Mouse (Mus musculus) ES-Bruce4 (cell line): Measurements from ENCODE around the gene Jtb. TPM values are rescaled to one million over a fixed set of nuclear protein-coding genes. Genes with fewer than 3 reads are reported as not detected.

Source experiments
- H3K27ac ChIP-seq: 2 replicates; pipeline ENCODE4 v1.5.1; 2012; ENCODE audit warnings: low read length, inconsistent platforms; ENCODE audit not compliant: insufficient read depth
- H3K27me3 ChIP-seq: 2 replicates; pipeline ENCODE4 v1.6.1; 2012; ENCODE audit warnings: mild to moderate bottlenecking, low read length, inconsistent platforms; ENCODE audit not compliant: control insufficient read depth, poor library complexity, insufficient read depth, severe bottlenecking
- H3K36me3 ChIP-seq: 2 replicates; pipeline ENCODE4 v1.6.1; 2012; ENCODE audit warnings: inconsistent platforms, mild to moderate bottlenecking, low read length, moderate library complexity; ENCODE audit not compliant: control insufficient read depth, poor library complexity, insufficient read depth, severe bottlenecking
- H3K4me1 ChIP-seq: one replicate; pipeline ENCODE4 v1.8.1; 2011; ENCODE audit warnings: low read length; ENCODE audit not compliant: control insufficient read depth, insufficient read depth
- H3K4me3 ChIP-seq: 2 replicates; pipeline ENCODE4 v1.5.1; 2011; ENCODE audit warnings: low read depth, mild to moderate bottlenecking, low read length
- H3K9ac ChIP-seq: 2 replicates; pipeline ENCODE4 v1.6.1; 2012; ENCODE audit warnings: low read depth, mild to moderate bottlenecking, inconsistent platforms; ENCODE audit not compliant: poor library complexity, severe bottlenecking
- H3K9me3 ChIP-seq: replicated peaks from 2 replicates; pipeline ENCODE4 v1.6.1; 2012; ENCODE audit warnings: mild to moderate bottlenecking, low read length, inconsistent platforms; ENCODE audit not compliant: control insufficient read depth, poor library complexity, insufficient read depth, severe bottlenecking
- CTCF ChIP-seq: IDR thresholded peaks from one replicate; pipeline ENCODE4 v1.8.1; 2011; ENCODE audit warnings: low read depth, low read length
- EP300 ChIP-seq: IDR thresholded peaks from 2 replicates; pipeline ENCODE4 v1.6.1; 2011; ENCODE audit warnings: low read depth, low read length; ENCODE audit not compliant: insufficient read depth
- POLR2A ChIP-seq: IDR thresholded peaks from one replicate; pipeline ENCODE4 v1.8.1; 2011; ENCODE audit warnings: low read length; ENCODE audit not compliant: insufficient read depth
- polyA plus RNA-seq: library from polyadenylated mRNA; stranded (reverse); fragments of >200 nt; gene quantifications from 2 replicates; pipeline ENCODE4 v1.2.4, GENCODE M21; 2011; ENCODE audit warnings: low read depth; ENCODE audit not compliant: missing spikeins, insufficient read depth, insufficient read length

The Jtb gene
- 23.7 and 24.5 TPM in 2 replicates for polyA plus RNA-seq

- TF ChIP-seq CTCF (no peak), POLR2A (peak; percentile 71), EP300 (0 out of 2 replicates have a peak, but pooled peaks have one; percentile 39)
- H3K4me3 ChIP-seq, result peak within 1 kb of the TSS; percentile 97
- peak within 1 kb of the TSS; percentile 78 for H3K9ac ChIP-seq
- H3K4me1 ChIP-seq, result no peaks in the 10 kb centered on the region
- H3K27me3 ChIP-seq, result no peaks in the 10 kb centered on the region
- H3K27ac ChIP-seq, result peak within 1 kb of the TSS; percentile 64
- no peaks in the 10 kb centered on the region for H3K9me3 ChIP-seq
- peaks cover 20% of the 10 kb centered on the region for H3K36me3 ChIP-seq
Measured at GRCm38 (mm10) chr3:90231507-90232333, at the start of gene Jtb. Gene Jtb, plus strand, starts transcription at chr3:90231597.

- TF ChIP-seq EP300, result no peak
- TF ChIP-seq CTCF, result no peak
- no peak for TF ChIP-seq POLR2A
- Histone ChIP-seq H3K4me1 (no peaks in the 10 kb centered on the region), H3K9me3 (no peaks in the 10 kb centered on the region), H3K36me3 (no peaks in the 10 kb centered on the region), H3K27ac (no peak overlapping the region), H3K4me3 (no peak overlapping the region), H3K9ac (no peak overlapping the region), H3K27me3 (no peaks in the 10 kb centered on the region)
Measured at GRCm38 (mm10) chr3:90183581-90183980, 47.8 kb upstream of the Jtb start.

- Histone ChIP-seq H3K4me1 (no peaks in the 10 kb centered on the region), H3K27ac (no peak overlapping the region), H3K36me3 (no peaks in the 10 kb centered on the region), H3K4me3 (no peak overlapping the region), H3K9ac (no peak overlapping the region), H3K9me3 (no peaks in the 10 kb centered on the region), H3K27me3 (no peaks in the 10 kb centered on the region)
- no peak for TF ChIP-seq EP300
- no peak for TF ChIP-seq POLR2A
- no peak for TF ChIP-seq CTCF
Measured at GRCm38 (mm10) chr3:90190859-90191510, 40.4 kb upstream of the Jtb start.

- no peak overlapping the region for H3K4me3 ChIP-seq
- no peaks in the 10 kb centered on the region for H3K9me3 ChIP-seq
- no peak overlapping the region for H3K27ac ChIP-seq
- H3K4me1 ChIP-seq, result no peaks in the 10 kb centered on the region
- H3K36me3 ChIP-seq, result no peaks in the 10 kb centered on the region
- H3K9ac ChIP-seq, result no peak overlapping the region
- TF ChIP-seq EP300 (no peak), CTCF (no peak), POLR2A (no peak)
- no peaks in the 10 kb centered on the region for H3K27me3 ChIP-seq
Measured at GRCm38 (mm10) chr3:90194759-90195158, 36.6 kb upstream of the Jtb start.

GRCm38 (mm10) chr3:90195644-90196043 lies 35.8 kb upstream of the Jtb start:
- Histone ChIP-seq H3K4me1 (no peaks in the 10 kb centered on the region), H3K9ac (no peak overlapping the region), H3K27me3 (no peaks in the 10 kb centered on the region), H3K27ac (no peak overlapping the region), H3K36me3 (no peaks in the 10 kb centered on the region), H3K4me3 (no peak overlapping the region), H3K9me3 (no peaks in the 10 kb centered on the region)
- no peak for TF ChIP-seq EP300
- no peak for TF ChIP-seq POLR2A
- TF ChIP-seq CTCF, result no peak

- no peak overlapping the region for H3K27ac ChIP-seq
- no peaks in the 10 kb centered on the region for H3K36me3 ChIP-seq
- H3K27me3 ChIP-seq, result no peaks in the 10 kb centered on the region
- H3K4me3 ChIP-seq, result no peak overlapping the region
- no peak overlapping the region for H3K9ac ChIP-seq
- H3K4me1 ChIP-seq, result no peaks in the 10 kb centered on the region
- TF ChIP-seq CTCF (no peak), EP300 (no peak), POLR2A (no peak)
- H3K9me3 ChIP-seq, result no peaks in the 10 kb centered on the region
Measured at GRCm38 (mm10) chr3:90197548-90197947, 33.8 kb upstream of the Jtb start.
